Mouse (Mus musculus) embryonic fibroblast, embryonic 13.5 days (primary cell): ENCODE measurements around the gene Osgepl1.
"Not testable (repeated sequence)": the region's sequence is repeated elsewhere in the genome, so short reads cannot be mapped to it uniquely, and the experiment has no call there.

Experiments
- CTCF ChIP-seq: IDR thresholded peaks from 2 replicates; pipeline ENCODE4 v1.5.1; 2011; ENCODE audit warnings: mild to moderate bottlenecking, control low read depth, low read length, moderate library complexity, borderline replicate concordance; ENCODE audit not compliant: insufficient read depth
- POLR2A ChIP-seq: IDR thresholded peaks from 2 replicates; pipeline ENCODE4 v1.6.1; 2011; ENCODE audit warnings: low read depth, mild to moderate bottlenecking, control low read depth, low read length, moderate library complexity

DNA sequence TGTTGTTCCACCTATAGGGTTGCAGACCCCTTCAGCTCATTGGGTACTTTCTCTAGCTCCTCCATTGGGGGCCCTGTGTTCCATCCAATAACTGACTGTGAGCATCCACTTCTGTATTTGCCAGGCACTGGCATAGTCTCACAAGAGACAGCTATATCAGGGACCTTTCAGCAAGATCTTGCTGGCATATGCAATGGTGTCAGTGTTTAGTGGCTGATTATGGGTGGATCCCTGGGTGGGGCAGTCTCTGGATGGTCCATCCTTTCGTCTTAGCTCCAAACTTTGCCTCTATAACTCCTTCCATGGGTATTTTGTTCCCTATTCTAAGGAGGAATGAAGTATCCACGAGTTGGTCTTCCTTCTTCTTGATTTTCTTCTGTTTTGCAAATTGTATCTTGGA, 24.0 kb downstream of the Osgepl1 start:
- TF ChIP-seq POLR2A, CTCF: not testable (repeated sequence)
